Mouse (Mus musculus): ENCODE data around the gene Gm21094. TPM values are rescaled to one million over a fixed set of nuclear protein-coding genes. Genes with fewer than 3 reads are reported as not detected.
"Not testable (repeated sequence)": the region's sequence is repeated elsewhere in the genome, so short reads cannot be mapped to it uniquely, and the experiment has no call there.

Gene Gm21094
- total RNA-seq (2014; fragmentation: Nextera tagmentation), result not detected in 2 replicates
- not detected in 2 replicates for total RNA-seq (2017)

GRCm38 (mm10) chrY:32620343-32620742 lies at the start of gene Gm21094:
Gm21094 (minus strand) TSS chrY:32620443.
- not testable (repeated sequence) for ATAC-seq (replicated peaks; ENCODE audit: low FRiP score, low TSS enrichment, poor library complexity, severe bottlenecking)

Data from megakaryocyte-erythroid progenitor cell, adult 5-6 weeks (primary cell).